Mouse (Mus musculus) naive thymus-derived CD4-positive, alpha-beta T cell, adult 2 months (primary cell): ENCODE results near the gene Sult1a1.

ENCODE experiments used
- DNase-seq: peaks from one replicate; pipeline ENCODE4 v3.0.0-alpha.2; 2011; ENCODE audit warnings: low read depth

The Sult1a1 gene

GRCm38 (mm10) chr7:126623381-126623780 lies 52.9 kb downstream of the Sult1a1 start:
- DNase-seq = no peak
